Mouse (Mus musculus): ENCODE data around the gene Sdhaf2. TPM values are rescaled to one million over a fixed set of nuclear protein-coding genes. Genes with fewer than 3 reads are reported as not detected.

Gene Sdhaf2
- total RNA-seq, 4 experiments from 2014 or later, result 57.2 to 75.2 (median 66.6) TPM

GRCm38 (mm10) chr19:10497512-10498160, 28.3 kb downstream of the Sdhaf2 start:
- DNase-seq, result no peak

- DNase-seq, result no peak
Observed at GRCm38 (mm10) chr19:10496976-10497375, 29.0 kb downstream of the Sdhaf2 start.

- DNase-seq, result peak; percentile 38
Observed at GRCm38 (mm10) chr19:10495670-10496069, 30.3 kb downstream of the Sdhaf2 start.

- peak; percentile 30 for DNase-seq
Observed at GRCm38 (mm10) chr19:10486264-10486738, 39.6 kb downstream of the Sdhaf2 start.

GRCm38 (mm10) chr19:10482703-10483102, 43.2 kb downstream of the Sdhaf2 start, which contains the start of gene Ppp1r32:
Gene Ppp1r32 (minus strand): TSS chr19:10482928.
- no peak for DNase-seq

- DNase-seq, result no peak
Observed at GRCm38 (mm10) chr19:10479541-10479940, 46.4 kb downstream of the Sdhaf2 start.

GRCm38 (mm10) chr19:10473779-10474178, 52.2 kb downstream of the Sdhaf2 start:
- no peak for DNase-seq

GRCm38 (mm10) chr19:10472958-10473357, 53.0 kb downstream of the Sdhaf2 start:
- no peak for DNase-seq

GRCm38 (mm10) chr19:10469171-10469658, 56.7 kb downstream of the Sdhaf2 start:
- DNase-seq, result peak; percentile 32

- no peak for DNase-seq
Observed at GRCm38 (mm10) chr19:10464427-10464826, 61.5 kb downstream of the Sdhaf2 start.

- no peak for DNase-seq
Observed at GRCm38 (mm10) chr19:10461584-10461983, 64.4 kb downstream of the Sdhaf2 start.

- DNase-seq, result no peak
Observed at GRCm38 (mm10) chr19:10459907-10460306, 66.0 kb downstream of the Sdhaf2 start.

- DNase-seq, result no peak
Observed at GRCm38 (mm10) chr19:10458096-10458495, 67.8 kb downstream of the Sdhaf2 start.

- no peak for DNase-seq
Observed at GRCm38 (mm10) chr19:10457484-10457800, 68.5 kb downstream of the Sdhaf2 start.

- no peak for DNase-seq
Observed at GRCm38 (mm10) chr19:10456752-10457483, 69.0 kb downstream of the Sdhaf2 start, which contains the start of gene Lrrc10b. Gene Lrrc10b (minus strand): TSS chr19:10457473.

GRCm38 (mm10) chr19:10455437-10455806, 70.5 kb downstream of the Sdhaf2 start:
- no peak for DNase-seq

- DNase-seq, result no peak
Observed at GRCm38 (mm10) chr19:10454718-10455436, 71.1 kb downstream of the Sdhaf2 start.

Other genes with a start within 250 kb of the Sdhaf2 start
- 1 to 10 TPM; 3.3 to 4.4 (median 3.8) TPM for gene Dagla, start 221.3 kb downstream of the Sdhaf2 start, total RNA-seq (2022)
- gene Syt7, start 137.1 kb downstream of the Sdhaf2 start, total RNA-seq (2022), result 10 to 100 TPM; 32.9 to 54.6 (median 44.5) TPM
- gene Lrrc10b, start 68.7 kb downstream of the Sdhaf2 start, total RNA-seq (2022), result 1 to 10 TPM; 2.6 to 3.8 (median 3.5) TPM
- 1 to 10 TPM in 2 of 4 experiments, under 1 TPM in 2; 0.52 to 2.2 (median 1.0) TPM for gene Ppp1r32, start 43.2 kb downstream of the Sdhaf2 start, total RNA-seq (2022)
- gene Cpsf7, start 876 bp downstream of the Sdhaf2 start, total RNA-seq (2022), result 10 to 100 TPM; 46.9 to 89.6 (median 65.8) TPM
- 10 to 100 TPM; 20.9 to 28.1 (median 23.5) TPM for gene Tmem216, start 30.1 kb upstream of the Sdhaf2 start, total RNA-seq (2022)
- 10 to 100 TPM; 20.4 to 25.9 (median 22.7) TPM for gene Cyb561a3, start 51.0 kb upstream of the Sdhaf2 start, total RNA-seq (2022)
- 10 to 100 TPM in 2 of 4 experiments, 1 to 10 TPM in 2; 9.3 to 16.1 (median 12.2) TPM for gene Tmem138, start 51.2 kb upstream of the Sdhaf2 start, total RNA-seq (2022)
- gene Ddb1, start 79.2 kb upstream of the Sdhaf2 start, total RNA-seq (2022), result 100 to 1,000 TPM; 281 to 297 (median 289) TPM
- 10 to 100 TPM; 20.6 to 22.2 (median 21.3) TPM for gene Tkfc, start 79.5 kb upstream of the Sdhaf2 start, total RNA-seq (2022)
- 1 to 10 TPM in 1 of 4 experiments, under 1 TPM in 2, not detected in 1; 0.06 to 1.7 (median 0.59) TPM for gene Vwce, start 108.1 kb upstream of the Sdhaf2 start, total RNA-seq (2022)
- gene Pga5, start 151.9 kb upstream of the Sdhaf2 start, total RNA-seq (2022), result not detected
- gene Vps37c, start 162.6 kb upstream of the Sdhaf2 start, total RNA-seq (2022), result 10 to 100 TPM; 24.3 to 40.8 (median 25.3) TPM
- under 1 TPM in 2 of 4 experiments, not detected in 2; 0.12 to 0.27 TPM for gene Cd5, start 212.9 kb upstream of the Sdhaf2 start, total RNA-seq (2022)

Measured in adrenal gland, adult 8-10 months (tissue).